Mouse (Mus musculus) embryo, embryonic 10 days (tissue): ENCODE measurements around the gene Nup54.

Experiments used
- DNase-seq: peaks from one replicate; pipeline ENCODE4 v3.0.0-alpha.2; 2015; ENCODE audit warnings: low spot score

The Nup54 gene

GRCm38 (mm10) chr5:92376795-92377405, 58.1 kb downstream of the Nup54 start:
- DNase-seq: no peak

- DNase-seq: no peak
Measured at GRCm38 (mm10) chr5:92375368-92375767, 59.7 kb downstream of the Nup54 start.

GRCm38 (mm10) chr5:92374721-92375142, 60.3 kb downstream of the Nup54 start:
- no peak for DNase-seq

- DNase-seq: no peak
Measured at GRCm38 (mm10) chr5:92372605-92373004, 62.4 kb downstream of the Nup54 start.

GRCm38 (mm10) chr5:92371361-92371976, 63.5 kb downstream of the Nup54 start:
- no peak for DNase-seq

- no peak for DNase-seq
Measured at GRCm38 (mm10) chr5:92370891-92371290, 64.1 kb downstream of the Nup54 start.

- no peak for DNase-seq
Measured at GRCm38 (mm10) chr5:92370392-92370791, 64.6 kb downstream of the Nup54 start.

- DNase-seq: no peak
Measured at GRCm38 (mm10) chr5:92369151-92369994, 65.6 kb downstream of the Nup54 start.

- DNase-seq: no peak
Measured at GRCm38 (mm10) chr5:92368392-92368791, 66.6 kb downstream of the Nup54 start.

- no peak for DNase-seq
Measured at GRCm38 (mm10) chr5:92366565-92366964, 68.5 kb downstream of the Nup54 start.
